Mouse (Mus musculus): Measurements from ENCODE around the gene Sqstm1. TPM values are rescaled to one million over a fixed set of nuclear protein-coding genes. Genes with fewer than 3 reads are reported as not detected.

The Sqstm1 gene
- total RNA-seq, 2 experiments from 2014 or later: 486 to 498 TPM

GRCm38 (mm10) chr11:50211322-50212059, 864 bp upstream of the Sqstm1 start:
- DNase-seq (ENCODE audit: low spot score in 2 of 2): no peak

- peak; percentile 85 to 88 for DNase-seq (ENCODE audit: low spot score in 2 of 2)
Measured at GRCm38 (mm10) chr11:50210101-50210504, 524 bp downstream of the Sqstm1 start.

- DNase-seq (ENCODE audit: low spot score in 2 of 2): no peak
Measured at GRCm38 (mm10) chr11:50208039-50208438, 2.6 kb downstream of the Sqstm1 start.

GRCm38 (mm10) chr11:50207344-50207743, 3.3 kb downstream of the Sqstm1 start:
- DNase-seq (ENCODE audit: low spot score in 2 of 2): no peak

- no peak for DNase-seq (ENCODE audit: low spot score in 2 of 2)
Measured at GRCm38 (mm10) chr11:50206037-50206436, 4.6 kb downstream of the Sqstm1 start.

- DNase-seq (ENCODE audit: low spot score in 2 of 2): no peak
Measured at GRCm38 (mm10) chr11:50205434-50205833, 5.2 kb downstream of the Sqstm1 start.

- no peak for DNase-seq (ENCODE audit: low spot score in 2 of 2)
Measured at GRCm38 (mm10) chr11:50203302-50203827, 7.3 kb downstream of the Sqstm1 start.

- DNase-seq (ENCODE audit: low spot score in 2 of 2): no peak
Measured at GRCm38 (mm10) chr11:50201590-50201989, 9.0 kb downstream of the Sqstm1 start.

- DNase-seq (ENCODE audit: low spot score in 2 of 2): no peak
Measured at GRCm38 (mm10) chr11:50200613-50201012, 10.0 kb downstream of the Sqstm1 start.

GRCm38 (mm10) chr11:50198916-50199315, 11.7 kb downstream of the Sqstm1 start:
- no peak for DNase-seq (ENCODE audit: low spot score in 2 of 2)

GRCm38 (mm10) chr11:50198219-50198846, 12.3 kb downstream of the Sqstm1 start:
- no peak for DNase-seq (ENCODE audit: low spot score in 2 of 2)

GRCm38 (mm10) chr11:50197500-50197899, 13.1 kb downstream of the Sqstm1 start:
- no peak for DNase-seq (ENCODE audit: low spot score in 2 of 2)

GRCm38 (mm10) chr11:50194793-50195192, 15.8 kb downstream of the Sqstm1 start:
- DNase-seq (ENCODE audit: low spot score in 2 of 2): no peak

GRCm38 (mm10) chr11:50194070-50194469, 16.6 kb downstream of the Sqstm1 start:
- DNase-seq (ENCODE audit: low spot score in 2 of 2): no peak

GRCm38 (mm10) chr11:50192278-50192677, 18.3 kb downstream of the Sqstm1 start:
- DNase-seq (ENCODE audit: low spot score in 2 of 2): no peak

GRCm38 (mm10) chr11:50190362-50190761, 20.3 kb downstream of the Sqstm1 start:
- no peak for DNase-seq (ENCODE audit: low spot score in 2 of 2)

GRCm38 (mm10) chr11:50188682-50189081, 21.9 kb downstream of the Sqstm1 start:
- no peak for DNase-seq (ENCODE audit: low spot score in 2 of 2)

GRCm38 (mm10) chr11:50184788-50185187, 25.8 kb downstream of the Sqstm1 start:
- DNase-seq (ENCODE audit: low spot score in 2 of 2): no peak

GRCm38 (mm10) chr11:50182702-50183101, 27.9 kb downstream of the Sqstm1 start:
- no peak for DNase-seq (ENCODE audit: low spot score in 2 of 2)

- no peak for DNase-seq (ENCODE audit: low spot score in 2 of 2)
Measured at GRCm38 (mm10) chr11:50180478-50181231, 30.0 kb downstream of the Sqstm1 start.

- DNase-seq (ENCODE audit: low spot score in 2 of 2): no peak
Measured at GRCm38 (mm10) chr11:50178532-50179488, 31.8 kb downstream of the Sqstm1 start.
